Mouse (Mus musculus): ENCODE results near the gene Dcbld1. TPM values are rescaled to one million over a fixed set of nuclear protein-coding genes. Genes with fewer than 3 reads are reported as not detected.
A peak's percentile ranks its signal among the peaks of the same experiment; 100 is the strongest.

Gene Dcbld1
- 20.0 and 22.2 TPM in 2 replicates for polyA plus RNA-seq (2015; fragmentation: Nextera tagmentation; extraction: Ambion mirVana)

DNA sequence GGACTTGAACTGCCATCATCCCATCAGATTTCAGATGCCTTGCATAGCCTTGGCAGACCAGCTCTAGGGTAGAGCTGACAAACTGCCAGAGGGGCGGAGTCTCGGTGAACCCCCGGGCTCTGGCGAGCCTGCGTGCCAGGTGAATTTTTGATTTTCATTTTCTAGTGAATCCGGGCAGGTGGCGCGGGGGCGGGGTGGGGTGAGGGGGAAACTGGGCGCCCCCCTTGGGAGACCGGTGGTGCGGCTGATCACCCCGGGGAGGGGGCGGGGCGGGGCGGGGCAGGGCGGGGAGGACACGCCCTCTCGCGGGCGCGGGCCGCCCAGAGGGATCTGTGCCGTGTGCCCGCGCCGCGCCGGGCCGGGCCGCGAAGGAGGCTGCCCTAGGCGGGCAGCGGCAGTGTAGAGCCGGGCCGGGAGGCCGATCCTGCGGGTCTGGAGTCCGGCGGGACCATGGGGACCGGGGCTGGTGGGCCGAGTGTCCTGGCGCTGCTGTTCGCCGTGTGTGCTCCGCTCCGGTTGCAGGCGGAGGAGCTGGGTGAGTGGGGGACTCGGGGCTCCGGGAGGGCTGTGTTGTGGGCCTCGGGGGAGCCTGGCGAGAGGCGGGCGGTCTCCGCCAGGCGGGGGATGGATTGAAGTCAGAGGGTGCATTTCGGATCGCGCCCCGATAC lies at the start of gene Dcbld1:
Dcbld1 (plus strand) TSS at position 319 of the 668 bp plus-strand sequence.
- under 1% methylated on average over 53 of the region's 60 CpGs for WGBS
- no peaks in the 10 kb centered on the region for H3K9me3 ChIP-seq
- peak within 1 kb of the TSS; percentile 80 for H3K4me2 ChIP-seq
- H3K27me3 ChIP-seq, result no peaks in the 10 kb centered on the region
- H3K4me1 ChIP-seq (replicated peaks), result peaks cover 13% of the 10 kb centered on the region
- no peaks in the 10 kb centered on the region for H3K36me3 ChIP-seq
- peak within 1 kb of the TSS; percentile 88 for H3K9ac ChIP-seq
- H3K4me3 ChIP-seq, result peak within 1 kb of the TSS; percentile 77
- peak; percentile 94 for ATAC-seq (ENCODE audit: low FRiP score, low read depth)
- H3K27ac ChIP-seq (replicated peaks), result peak within 1 kb of the TSS; percentile 76

DNA sequence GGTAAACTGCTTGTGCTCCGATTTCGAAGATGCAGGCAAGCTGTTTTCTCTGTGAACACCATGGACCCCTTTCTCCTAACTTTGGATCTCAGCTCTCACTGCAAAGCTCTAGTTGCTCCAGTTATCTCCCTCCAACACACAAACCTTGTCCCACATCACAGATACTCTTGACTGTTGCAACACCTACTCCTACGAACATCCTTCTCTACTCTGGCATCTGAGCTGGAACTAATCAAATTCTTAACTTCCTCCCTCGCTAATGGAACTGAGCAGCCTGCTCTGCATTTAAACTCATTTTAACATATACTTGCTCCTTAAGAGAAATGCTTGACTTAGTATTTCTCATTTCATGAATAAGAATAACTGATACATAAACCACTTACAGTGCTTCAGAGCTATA lies 47.5 kb upstream of the Dcbld1 start:
- no peak overlapping the region for H3K4me2 ChIP-seq
- H3K4me3 ChIP-seq, result no peak overlapping the region
- no peaks in the 10 kb centered on the region for H3K9me3 ChIP-seq
- H3K4me1 ChIP-seq (replicated peaks), result no peaks in the 10 kb centered on the region
- no peak for ATAC-seq (ENCODE audit: low FRiP score, low read depth)
- no peak overlapping the region for H3K27ac ChIP-seq (replicated peaks)
- no peaks in the 10 kb centered on the region for H3K27me3 ChIP-seq
- WGBS, result 88% methylated on average over 4 of the region's 4 CpGs
- no peak overlapping the region for H3K9ac ChIP-seq
- H3K36me3 ChIP-seq, result no peaks in the 10 kb centered on the region

DNA sequence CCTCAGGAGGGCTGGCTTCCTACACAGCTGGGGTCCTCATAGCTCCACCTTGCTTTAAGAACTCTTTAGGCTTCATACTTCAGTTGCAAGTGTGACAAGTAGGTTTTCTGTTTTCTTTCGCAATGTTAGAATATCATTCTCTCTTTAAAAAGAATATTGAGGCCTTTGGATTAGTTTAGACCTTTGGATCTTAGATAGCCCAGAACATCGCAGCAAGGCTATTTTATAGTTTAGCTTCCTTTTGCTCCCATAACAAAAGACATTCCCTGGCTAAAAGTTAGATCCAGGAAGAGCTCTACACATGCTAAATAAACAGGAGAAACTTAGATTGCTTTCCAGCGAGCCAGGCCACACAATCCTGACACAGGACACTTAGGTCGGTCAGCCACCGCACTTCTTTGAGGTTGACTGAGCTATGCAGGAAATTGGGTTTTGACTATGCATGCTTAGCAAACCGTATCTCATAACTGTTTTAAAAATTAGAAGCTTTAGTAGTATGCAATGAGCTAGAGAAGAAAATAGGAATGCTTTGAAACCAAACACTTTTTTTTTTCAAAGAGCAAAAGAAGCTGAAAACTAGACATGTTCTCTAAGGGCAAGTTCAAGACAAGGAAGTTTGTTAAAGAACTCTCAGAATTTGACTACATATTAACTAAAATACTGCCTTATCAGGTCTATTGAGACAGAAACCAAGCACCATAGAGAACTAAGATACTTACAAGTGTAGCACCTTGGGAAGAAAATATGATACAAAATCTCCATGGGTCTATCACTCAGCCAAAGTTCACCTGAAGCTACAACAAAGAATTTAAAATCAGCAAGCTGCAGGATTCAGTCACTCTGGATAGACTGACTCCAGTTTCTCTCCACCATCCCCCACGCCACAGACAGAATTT lies 38.2 kb upstream of the Dcbld1 start, which contains the start of gene Ros1:
Ros1 (minus strand) TSS at position 288 of the 896 bp plus-strand sequence.
- Histone ChIP-seq H3K36me3 (no peaks in the 10 kb centered on the region), H3K4me2 (no peak within 1 kb of the TSS), H3K9ac (no peak within 1 kb of the TSS), H3K4me1 (replicated peaks) (no peaks in the 10 kb centered on the region), H3K27me3 (no peaks in the 10 kb centered on the region), H3K9me3 (no peaks in the 10 kb centered on the region), H3K27ac (replicated peaks) (no peak within 1 kb of the TSS), H3K4me3 (no peak within 1 kb of the TSS)
- WGBS, result 90% methylated on average over 7 of the region's 7 CpGs
- no peak for ATAC-seq (ENCODE audit: low FRiP score, low read depth)

DNA sequence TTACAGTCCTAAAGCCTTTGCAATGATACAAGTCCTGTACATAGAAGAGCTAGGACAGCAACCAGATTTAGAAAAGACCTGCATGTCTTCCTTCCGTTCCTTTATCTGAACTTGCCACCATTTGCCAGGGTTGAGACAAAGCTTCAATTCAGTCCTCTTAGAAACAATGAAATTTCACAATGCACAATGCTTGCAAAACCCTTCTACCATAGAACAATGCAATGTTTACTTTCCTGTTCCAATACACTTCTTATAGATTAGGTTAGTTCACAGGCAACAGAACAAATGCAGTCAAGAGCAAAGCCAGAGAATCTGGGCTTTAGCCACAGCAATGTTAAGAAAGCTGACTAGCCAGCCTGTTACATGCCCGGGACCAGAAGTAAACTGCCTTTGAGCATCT lies 29.4 kb upstream of the Dcbld1 start:
- WGBS, result 84% methylated on average over 2 of the region's 2 CpGs
- no peak overlapping the region for H3K27ac ChIP-seq (replicated peaks)
- H3K4me3 ChIP-seq, result no peak overlapping the region
- H3K36me3 ChIP-seq, result no peaks in the 10 kb centered on the region
- no peak overlapping the region for H3K9ac ChIP-seq
- no peaks in the 10 kb centered on the region for H3K9me3 ChIP-seq
- no peaks in the 10 kb centered on the region for H3K4me1 ChIP-seq (replicated peaks)
- H3K4me2 ChIP-seq, result no peak overlapping the region
- no peaks in the 10 kb centered on the region for H3K27me3 ChIP-seq
- no peak for ATAC-seq (ENCODE audit: low FRiP score, low read depth)

DNA sequence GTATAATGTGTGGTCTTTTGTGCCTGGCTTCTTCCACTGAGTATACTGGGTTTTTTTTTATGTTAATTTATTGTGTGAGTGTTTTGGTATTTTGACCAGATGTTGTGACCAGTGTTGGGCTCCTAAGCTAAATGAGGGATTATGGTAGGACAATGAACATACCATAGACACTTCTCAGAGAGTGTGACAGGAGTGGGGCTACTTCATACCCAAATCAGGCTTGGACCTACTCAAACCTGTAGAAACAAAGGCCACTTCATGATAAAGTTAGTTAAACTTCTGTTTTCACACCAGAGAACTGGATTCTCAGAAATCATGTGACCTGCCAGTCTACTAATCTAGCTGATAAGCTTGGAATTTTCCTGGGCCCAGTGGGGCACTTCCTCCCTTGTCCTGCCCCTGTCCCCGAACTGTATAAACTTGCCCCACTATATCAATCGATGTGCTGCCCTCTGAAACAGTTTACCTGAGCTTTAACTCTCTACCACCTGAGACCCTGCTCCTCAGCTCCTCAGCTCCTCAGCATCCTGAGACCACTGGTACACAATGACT lies 18.1 kb upstream of the Dcbld1 start:
- no peaks in the 10 kb centered on the region for H3K9me3 ChIP-seq
- no peaks in the 10 kb centered on the region for H3K36me3 ChIP-seq
- no peak overlapping the region for H3K27ac ChIP-seq (replicated peaks)
- H3K27me3 ChIP-seq, result no peaks in the 10 kb centered on the region
- no peak for ATAC-seq (ENCODE audit: low FRiP score, low read depth)
- no peak overlapping the region for H3K4me3 ChIP-seq
- 81% methylated on average over 2 of the region's 2 CpGs for WGBS
- no peak overlapping the region for H3K4me2 ChIP-seq
- H3K9ac ChIP-seq, result no peak overlapping the region
- H3K4me1 ChIP-seq (replicated peaks), result no peaks in the 10 kb centered on the region

DNA sequence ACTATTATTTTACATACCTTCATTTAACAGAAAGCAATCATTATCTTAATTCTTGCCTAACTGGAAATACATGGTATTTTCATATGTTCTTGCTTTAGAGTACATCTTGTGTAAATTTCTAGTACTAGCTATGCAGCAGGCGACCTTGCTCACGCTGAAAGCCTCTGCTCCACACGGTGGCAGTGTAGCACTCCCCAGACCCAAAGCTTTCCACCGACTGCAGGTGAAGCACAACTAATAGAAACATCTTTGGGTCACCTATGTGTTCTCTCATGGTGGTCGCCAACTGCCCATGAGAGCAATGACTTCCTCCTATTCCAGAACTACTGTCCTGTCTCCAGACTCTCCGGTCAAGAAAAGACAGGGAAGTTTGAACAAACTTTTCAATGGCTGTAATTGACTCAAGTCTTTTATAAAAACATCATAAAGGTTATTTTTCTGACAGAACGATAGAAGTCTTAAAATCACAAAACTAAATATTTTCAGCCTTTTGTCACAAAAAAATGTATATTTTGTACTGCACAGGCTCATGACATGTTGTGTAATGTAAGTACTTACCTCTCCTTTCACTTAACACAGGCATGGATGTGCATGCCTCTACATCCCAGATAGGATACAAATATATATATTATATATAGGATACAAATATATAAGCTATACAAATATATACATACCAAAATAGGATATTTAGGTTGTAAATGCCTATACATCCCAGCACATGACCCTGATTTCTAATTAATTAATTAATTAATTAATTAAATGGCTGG lies 16.4 kb upstream of the Dcbld1 start:
- H3K27me3 ChIP-seq, result no peaks in the 10 kb centered on the region

DNA sequence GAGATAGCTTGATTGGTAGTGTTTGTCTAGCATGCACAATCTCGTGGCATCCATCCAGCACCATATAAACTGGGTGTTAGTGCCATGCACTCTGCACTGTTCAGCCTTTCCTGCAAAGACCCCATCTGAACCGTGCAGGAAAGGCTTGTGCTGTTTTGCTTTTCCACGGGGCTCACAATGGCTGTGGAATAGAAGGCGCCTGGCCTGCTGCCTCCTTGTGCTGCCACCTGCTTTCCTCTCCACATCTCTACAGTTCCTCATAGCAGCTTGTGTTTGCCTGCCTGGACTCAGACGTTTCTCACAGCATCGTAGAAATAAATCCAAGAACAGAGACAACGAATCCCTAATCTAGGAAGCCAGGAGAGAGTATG lies 15.9 kb upstream of the Dcbld1 start:
- Histone ChIP-seq H3K9me3 (no peaks in the 10 kb centered on the region), H3K4me3 (no peak overlapping the region), H3K4me2 (no peak overlapping the region), H3K4me1 (replicated peaks) (no peaks in the 10 kb centered on the region), H3K9ac (no peak overlapping the region), H3K36me3 (no peaks in the 10 kb centered on the region), H3K27me3 (no peaks in the 10 kb centered on the region), H3K27ac (replicated peaks) (no peak overlapping the region)
- 0 out of 2 replicates have a peak, but pooled peaks have one; percentile 61 for ATAC-seq (ENCODE audit: low FRiP score, low read depth)
- WGBS, result 55% methylated on average over 7 of the region's 7 CpGs

More for the DNA sequence above, 16.4 kb upstream of the Dcbld1 start:
- H3K27ac ChIP-seq (replicated peaks), result no peak overlapping the region
- no peak overlapping the region for H3K4me3 ChIP-seq
- H3K9ac ChIP-seq, result no peak overlapping the region
- ATAC-seq (ENCODE audit: low FRiP score, low read depth), result peak; percentile 84; the same call in 1 of the 2 replicates
- WGBS, result 24% methylated on average over 7 of the region's 7 CpGs
- H3K9me3 ChIP-seq, result no peaks in the 10 kb centered on the region
- H3K4me1 ChIP-seq (replicated peaks), result no peaks in the 10 kb centered on the region
- no peaks in the 10 kb centered on the region for H3K36me3 ChIP-seq
- H3K4me2 ChIP-seq, result no peak overlapping the region

DNA sequence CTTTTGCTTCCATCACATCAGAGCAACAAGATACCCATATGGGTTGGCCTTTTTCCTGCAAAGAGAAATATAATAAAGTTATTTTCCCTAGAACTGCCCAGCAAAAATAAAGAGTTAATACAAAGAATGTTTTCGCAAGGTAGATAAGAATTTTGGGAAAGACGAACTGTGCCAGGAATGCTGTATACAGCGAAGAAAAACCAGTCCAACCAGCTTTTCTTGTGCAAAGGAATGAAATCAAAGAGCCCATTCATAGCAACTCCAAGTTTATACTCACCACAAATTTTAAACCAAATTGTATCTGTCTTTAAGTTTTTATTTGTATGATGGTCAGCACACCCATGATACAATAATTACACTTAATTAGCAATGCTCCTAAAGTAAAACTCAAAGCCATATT lies 13.8 kb upstream of the Dcbld1 start:
- no peak overlapping the region for H3K27ac ChIP-seq (replicated peaks)
- H3K36me3 ChIP-seq, result no peaks in the 10 kb centered on the region
- H3K9ac ChIP-seq, result no peak overlapping the region
- no peaks in the 10 kb centered on the region for H3K9me3 ChIP-seq
- no peak overlapping the region for H3K4me2 ChIP-seq
- H3K27me3 ChIP-seq, result no peaks in the 10 kb centered on the region
- H3K4me3 ChIP-seq, result no peak overlapping the region
- no peak for ATAC-seq (ENCODE audit: low FRiP score, low read depth)
- 82% methylated on average over 3 of the region's 3 CpGs for WGBS
- H3K4me1 ChIP-seq (replicated peaks), result no peaks in the 10 kb centered on the region

DNA sequence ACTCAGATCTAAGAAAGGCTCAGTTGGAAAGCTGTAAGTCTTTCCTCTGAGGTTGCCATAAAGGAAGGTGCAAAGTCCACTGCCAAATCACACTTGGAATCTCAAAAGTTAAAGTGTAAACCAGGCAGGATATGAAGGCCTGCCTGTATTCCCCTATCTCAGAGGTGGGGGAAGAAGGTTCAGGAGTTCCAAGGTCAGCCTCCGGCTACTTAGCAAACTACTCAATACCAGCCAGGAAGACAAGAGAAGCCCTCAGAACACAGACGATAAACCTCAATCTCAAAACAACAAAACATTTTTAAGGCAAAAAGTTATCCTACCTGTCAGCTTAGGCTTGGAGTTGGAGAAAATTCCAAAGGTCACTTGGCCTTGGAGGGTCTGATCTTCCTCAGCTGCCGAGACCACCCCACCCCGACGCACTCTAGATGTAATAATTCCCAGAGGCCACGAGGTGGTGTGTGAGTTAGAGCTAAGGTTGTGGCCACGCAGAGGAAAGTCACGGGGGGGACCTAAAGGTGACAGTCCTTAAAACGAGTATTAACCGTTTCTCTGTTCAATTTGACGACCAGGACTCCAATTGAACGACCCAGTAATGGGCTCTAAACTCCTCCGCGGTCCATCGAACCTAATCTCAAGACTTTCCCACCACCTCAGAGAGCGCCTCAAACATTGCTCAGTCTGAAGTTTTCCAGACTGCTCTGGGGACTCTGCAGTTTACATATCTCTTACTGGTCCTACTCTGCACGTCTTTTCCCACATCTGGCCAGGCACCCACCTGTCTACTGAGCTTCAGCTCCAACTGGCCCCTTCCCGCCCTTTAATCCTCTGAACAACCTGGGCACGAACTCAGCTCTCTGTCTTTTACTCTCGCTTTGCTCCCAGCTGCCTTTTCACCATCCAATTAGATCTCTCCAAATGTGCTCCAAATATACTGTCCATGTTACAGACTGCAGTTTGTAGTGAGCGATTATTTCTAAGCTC lies 933 bp upstream of the Dcbld1 start:
- ATAC-seq (ENCODE audit: low FRiP score, low read depth), result peak; percentile 32
- Histone ChIP-seq H3K36me3 (no peaks in the 10 kb centered on the region), H3K27ac (replicated peaks) (no peak overlapping the region), H3K4me1 (replicated peaks) (peaks cover 13% of the 10 kb centered on the region), H3K9ac (no peak overlapping the region), H3K27me3 (no peaks in the 10 kb centered on the region), H3K9me3 (no peaks in the 10 kb centered on the region), H3K4me2 (peak overlapping the region; percentile 80), H3K4me3 (peak overlapping the region; percentile 77)
- 12% methylated on average over 21 of the region's 21 CpGs for WGBS

DNA sequence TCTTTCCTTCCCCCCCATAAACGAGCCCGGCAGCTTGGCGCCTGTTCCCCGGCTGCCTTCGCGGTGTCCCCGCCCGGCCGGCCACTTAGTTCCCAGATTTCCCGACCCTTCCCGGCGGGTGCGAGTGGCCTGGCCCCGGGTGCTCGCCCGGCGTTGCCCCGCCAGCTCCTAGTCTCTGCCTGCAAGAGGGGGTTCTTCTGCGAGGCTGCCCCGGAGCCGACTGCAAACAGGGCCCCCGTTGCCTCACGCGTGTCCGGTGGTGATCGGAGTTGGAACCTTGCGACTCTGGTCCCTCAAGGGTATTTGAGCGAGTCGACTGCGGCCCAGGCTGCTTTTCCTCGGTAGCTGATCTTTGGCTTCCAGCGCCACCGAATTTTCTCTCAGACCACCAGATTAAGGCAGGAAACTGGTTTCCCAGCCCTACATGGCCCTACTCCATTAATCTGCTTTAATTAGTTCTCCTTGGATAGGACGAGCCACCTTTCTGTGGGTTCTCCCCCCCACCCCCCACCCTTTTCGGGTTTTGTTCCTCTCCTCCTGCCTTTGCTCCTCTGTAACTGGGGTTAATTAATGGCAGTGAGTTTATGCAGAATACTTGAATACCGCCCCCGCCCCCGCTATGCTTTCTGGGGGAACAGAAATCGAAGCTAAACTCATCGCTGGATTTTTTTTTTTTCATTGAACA lies 692 bp downstream of the Dcbld1 start:
- Histone ChIP-seq H3K9me3 (no peaks in the 10 kb centered on the region), H3K4me2 (peak overlapping the region; percentile 80), H3K27me3 (no peaks in the 10 kb centered on the region), H3K9ac (peak overlapping the region; percentile 88), H3K36me3 (no peaks in the 10 kb centered on the region), H3K27ac (replicated peaks) (peak overlapping the region; percentile 76), H3K4me3 (peak overlapping the region; percentile 77), H3K4me1 (replicated peaks) (peaks cover 13% of the 10 kb centered on the region)
- WGBS, result under 1% methylated on average over 39 of the region's 40 CpGs
- ATAC-seq (ENCODE audit: low FRiP score, low read depth), result peak; percentile 65

All from hindbrain, embryonic 15.5 days (tissue).